Comparison of ENCODE assay signal across 26 mouse cellular contexts in genomic region chr2:77003148-77003547, GRCm38 (mm10).
"Had no signal": no experiment of that assay in that cellular context is flagged by ENCODE, and none has a peak within 500 bp of the region (broad histone marks: within the 10 kb centered on the region; RNA-seq: fewer than 3 reads in every experiment).

No protein-coding gene starts in this region.

- H3K4me2 ChIP-seq: heart, embryonic 11.5 days; heart, embryonic 13.5 days; heart, embryonic 15.5 days; hindbrain, embryonic 13.5 days; hindbrain, embryonic 15.5 days; kidney, embryonic 15.5 days; limb, embryonic 13.5 days; limb, embryonic 15.5 days had no signal

- H3K4me1 ChIP-seq: hindbrain, embryonic 13.5 days; hindbrain, embryonic 15.5 days; kidney, embryonic 15.5 days; limb, embryonic 13.5 days; limb, embryonic 15.5 days had no signal

- H3K4me3 ChIP-seq: gastrocnemius, adult 2 months; heart, adult 2 months; heart, embryonic 13.5 days; heart, embryonic 15.5 days; hindbrain, embryonic 13.5 days; hindbrain, embryonic 15.5 days; kidney, embryonic 15.5 days; limb, embryonic 13.5 days; limb, embryonic 15.5 days had no signal

- H3K9ac ChIP-seq: heart, embryonic 13.5 days; heart, embryonic 15.5 days; hindbrain, embryonic 13.5 days; hindbrain, embryonic 15.5 days; kidney, embryonic 15.5 days; limb, embryonic 13.5 days; limb, embryonic 15.5 days had no signal

- H3K9me3 ChIP-seq: heart, embryonic 13.5 days; heart, embryonic 15.5 days; hindbrain, embryonic 13.5 days; hindbrain, embryonic 15.5 days; kidney, embryonic 15.5 days; limb, embryonic 13.5 days; limb, embryonic 15.5 days had no signal

- H3K27me3 ChIP-seq: heart, embryonic 13.5 days; heart, embryonic 15.5 days; hindbrain, embryonic 13.5 days; hindbrain, embryonic 15.5 days; kidney, embryonic 15.5 days; limb, embryonic 13.5 days; limb, embryonic 15.5 days had no signal

- DNase-seq: gastrocnemius, adult 2 months; gastrocnemius, postnatal 10 days; gastrocnemius, postnatal 25 days; heart, adult 11 months; heart, adult 2 months; heart, postnatal 14 days; heart, postnatal 36 days; kidney, adult 11 months; kidney, adult 2 months; kidney, adult 9 months; kidney, postnatal 14 days; kidney, postnatal 36 days; layer of hippocampus, adult 9-11 months; layer of hippocampus, postnatal 36 days; left cerebral cortex, postnatal 4 days had no signal

- ATAC-seq: hindbrain, postnatal 0 days; intestine, embryonic 16.5 days had no signal

- H3K36me3 ChIP-seq: heart, embryonic 13.5 days; heart, embryonic 15.5 days; hindbrain, embryonic 13.5 days; hindbrain, embryonic 15.5 days; kidney, embryonic 15.5 days; limb, embryonic 13.5 days; limb, embryonic 15.5 days had no signal

- H3K27ac ChIP-seq: gastrocnemius, adult 2 months; heart, adult 2 months; heart, embryonic 13.5 days; heart, embryonic 15.5 days; hindbrain, embryonic 13.5 days; hindbrain, embryonic 15.5 days; hindbrain, postnatal 0 days; kidney, embryonic 15.5 days; kidney, postnatal 0 days; limb, embryonic 13.5 days; limb, embryonic 15.5 days had no signal
